Mouse (Mus musculus) forebrain, embryonic 10.5 days (tissue): Measurements from ENCODE around the gene Coro1c. TPM values are rescaled to one million over a fixed set of nuclear protein-coding genes. Genes with fewer than 3 reads are reported as not detected.

Experiments used
- DNase-seq: peaks from one replicate; pipeline ENCODE4 v3.0.0-alpha.2; 2017; ENCODE audit warnings: low spot score; ENCODE audit errors: extremely low spot score
- H3K27ac ChIP-seq: fragments of 300-500 bp; sonication (generic); 2 replicates; pipeline ENCODE4 v1.5.1; 2016; ENCODE audit warnings: mild to moderate bottlenecking
- H3K27me3 ChIP-seq: fragments of 300-500 bp; sonication (generic); 2 replicates; pipeline ENCODE4 v1.6.1; 2016; ENCODE audit warnings: mild to moderate bottlenecking; ENCODE audit not compliant: poor library complexity, severe bottlenecking
- H3K36me3 ChIP-seq: fragments of 300-500 bp; sonication (generic); replicated peaks from 2 replicates; pipeline ENCODE4 v1.6.1; 2016; ENCODE audit warnings: mild to moderate bottlenecking, moderate library complexity
- H3K4me1 ChIP-seq: fragments of 300-500 bp; sonication (generic); 2 replicates; pipeline ENCODE4 v1.6.1; 2016
- H3K4me3 ChIP-seq: fragments of 300-500 bp; sonication (generic); 2 replicates; pipeline ENCODE4 v1.5.1; 2016; ENCODE audit warnings: mild to moderate bottlenecking, moderate library complexity
- H3K9me3 ChIP-seq: fragments of 300-500 bp; sonication (generic); 2 replicates; pipeline ENCODE4 v1.6.1; 2016; ENCODE audit warnings: mild to moderate bottlenecking, moderate library complexity
- WGBS: fragments of 180-500 bp; shearing (Covaris S2); methylation state at CpG from one replicate; pipeline ENCODE4 v1.1.7; 2016; 5-methylcytosine and 5-hydroxymethylcytosine counted together
- polyA plus RNA-seq: library from polyadenylated mRNA; unstranded; fragments of >200 nt; fragmentation: Nextera tagmentation; extraction: Ambion mirVana; gene quantifications from 2 replicates; pipeline ENCODE4 v1.2.1, GENCODE M21; 2016

The Coro1c gene
- polyA plus RNA-seq, 1 experiment from 2014 or later: 209 TPM

GRCm38 (mm10) chr5:113918654-113919053, 10.1 kb upstream of the Coro1c start:
- Histone ChIP-seq H3K27ac (peak overlapping the region; percentile 54; the same call in 1 of the 2 replicates), H3K36me3 (no peaks in the 10 kb centered on the region), H3K4me3 (no peak overlapping the region), H3K27me3 (no peaks in the 10 kb centered on the region), H3K4me1 (peaks cover 31% of the 10 kb centered on the region), H3K9me3 (no peaks in the 10 kb centered on the region)
- WGBS: 76% methylated on average over 9 of the region's 9 CpGs
- DNase-seq: no peak

- Histone ChIP-seq H3K36me3 (no peaks in the 10 kb centered on the region; the same call in 1 of the 2 replicates), H3K4me3 (no peak overlapping the region), H3K27me3 (no peaks in the 10 kb centered on the region), H3K27ac (no peak overlapping the region), H3K9me3 (no peaks in the 10 kb centered on the region), H3K4me1 (peaks cover 52% of the 10 kb centered on the region)
- WGBS: 70% methylated on average over 6 of the region's 6 CpGs
- no peak for DNase-seq
Observed at GRCm38 (mm10) chr5:113910705-113911104, 2.1 kb upstream of the Coro1c start.

- Histone ChIP-seq H3K9me3 (no peaks in the 10 kb centered on the region), H3K27me3 (no peaks in the 10 kb centered on the region), H3K27ac (no peak overlapping the region), H3K4me1 (peaks cover 54% of the 10 kb centered on the region), H3K36me3 (no peaks in the 10 kb centered on the region; the same call in 1 of the 2 replicates), H3K4me3 (no peak overlapping the region)
- DNase-seq: no peak
- 34% methylated on average over 10 of the region's 10 CpGs for WGBS
Observed at GRCm38 (mm10) chr5:113910065-113910701, 1.6 kb upstream of the Coro1c start.

GRCm38 (mm10) chr5:113907786-113908567, 581 bp downstream of the Coro1c start:
- H3K4me3 ChIP-seq: peak overlapping the region; percentile 98
- no peaks in the 10 kb centered on the region; the same call in 1 of the 2 replicates for H3K36me3 ChIP-seq
- peak overlapping the region; percentile 98 for H3K27ac ChIP-seq
- under 1% methylated on average over 69 of the region's 69 CpGs for WGBS
- H3K9me3 ChIP-seq: no peaks in the 10 kb centered on the region
- no peaks in the 10 kb centered on the region for H3K27me3 ChIP-seq
- H3K4me1 ChIP-seq: peaks cover 75% of the 10 kb centered on the region
- DNase-seq: peak; percentile 69

GRCm38 (mm10) chr5:113906958-113907735, 1.4 kb downstream of the Coro1c start:
- Histone ChIP-seq H3K27me3 (no peaks in the 10 kb centered on the region), H3K36me3 (peaks cover 3% of the 10 kb centered on the region; the same call in 1 of the 2 replicates), H3K9me3 (no peaks in the 10 kb centered on the region), H3K27ac (peak overlapping the region; percentile 98), H3K4me1 (peaks cover 83% of the 10 kb centered on the region), H3K4me3 (peak overlapping the region; percentile 98)
- WGBS: 31% methylated on average over 17 of the region's 17 CpGs
- peak; percentile 43 for DNase-seq

- no peak for DNase-seq
- Histone ChIP-seq H3K4me3 (peak overlapping the region; percentile 98; the same call in 1 of the 2 replicates), H3K36me3 (peaks cover 3% of the 10 kb centered on the region; the same call in 1 of the 2 replicates), H3K9me3 (no peaks in the 10 kb centered on the region), H3K4me1 (peaks cover 89% of the 10 kb centered on the region), H3K27me3 (no peaks in the 10 kb centered on the region), H3K27ac (no peak overlapping the region)
- WGBS: 60% methylated on average over 4 of the region's 4 CpGs
Observed at GRCm38 (mm10) chr5:113904987-113905386, 3.6 kb downstream of the Coro1c start.

- H3K4me3 ChIP-seq: no peak overlapping the region
- H3K36me3 ChIP-seq: peaks cover 3% of the 10 kb centered on the region; the same call in 1 of the 2 replicates
- no peak for DNase-seq
- 0 out of 2 replicates have a peak overlapping the region, but pooled peaks have one; percentile 30 for H3K27ac ChIP-seq
- peaks cover 73% of the 10 kb centered on the region for H3K4me1 ChIP-seq
- H3K9me3 ChIP-seq: no peaks in the 10 kb centered on the region
- no peaks in the 10 kb centered on the region for H3K27me3 ChIP-seq
- 77% methylated on average over 5 of the region's 5 CpGs for WGBS
Observed at GRCm38 (mm10) chr5:113902983-113903382, 5.6 kb downstream of the Coro1c start.

GRCm38 (mm10) chr5:113902017-113902416, 6.5 kb downstream of the Coro1c start:
- DNase-seq: no peak
- H3K4me1 ChIP-seq: peaks cover 71% of the 10 kb centered on the region
- no peaks in the 10 kb centered on the region for H3K9me3 ChIP-seq
- H3K27me3 ChIP-seq: no peaks in the 10 kb centered on the region
- no peak overlapping the region for H3K27ac ChIP-seq
- H3K4me3 ChIP-seq: no peak overlapping the region
- 86% methylated on average over 6 of the region's 6 CpGs for WGBS
- H3K36me3 ChIP-seq: peaks cover 3% of the 10 kb centered on the region; the same call in 1 of the 2 replicates

GRCm38 (mm10) chr5:113901074-113901571, 7.4 kb downstream of the Coro1c start:
- Histone ChIP-seq H3K4me3 (no peak overlapping the region), H3K27me3 (no peaks in the 10 kb centered on the region), H3K9me3 (no peaks in the 10 kb centered on the region), H3K27ac (no peak overlapping the region), H3K4me1 (peaks cover 66% of the 10 kb centered on the region), H3K36me3 (peaks cover 3% of the 10 kb centered on the region; the same call in 1 of the 2 replicates)
- no peak for DNase-seq
- WGBS: 71% methylated on average over 8 of the region's 8 CpGs

GRCm38 (mm10) chr5:113899543-113899942, 9.0 kb downstream of the Coro1c start:
- Histone ChIP-seq H3K4me1 (peaks cover 56% of the 10 kb centered on the region), H3K9me3 (no peaks in the 10 kb centered on the region), H3K36me3 (peaks cover 8% of the 10 kb centered on the region), H3K27me3 (no peaks in the 10 kb centered on the region), H3K4me3 (no peak overlapping the region), H3K27ac (no peak overlapping the region)
- no peak for DNase-seq
- 93% methylated on average over 12 of the region's 12 CpGs for WGBS

- H3K9me3 ChIP-seq: no peaks in the 10 kb centered on the region
- no peak overlapping the region for H3K27ac ChIP-seq
- no peak overlapping the region for H3K4me3 ChIP-seq
- H3K27me3 ChIP-seq: no peaks in the 10 kb centered on the region
- 88% methylated on average over 7 of the region's 7 CpGs for WGBS
- peaks cover 39% of the 10 kb centered on the region for H3K4me1 ChIP-seq
- no peak for DNase-seq
- H3K36me3 ChIP-seq: peaks cover 16% of the 10 kb centered on the region
Observed at GRCm38 (mm10) chr5:113892005-113892404, 16.6 kb downstream of the Coro1c start.

- no peak for DNase-seq
- H3K4me3 ChIP-seq: no peak overlapping the region
- WGBS: 90% methylated on average over 18 of the region's 18 CpGs
- no peaks in the 10 kb centered on the region for H3K9me3 ChIP-seq
- no peaks in the 10 kb centered on the region for H3K27me3 ChIP-seq
- no peak overlapping the region for H3K27ac ChIP-seq
- peaks cover 40% of the 10 kb centered on the region for H3K4me1 ChIP-seq
- H3K36me3 ChIP-seq: peaks cover 16% of the 10 kb centered on the region
Observed at GRCm38 (mm10) chr5:113890874-113891273, 17.7 kb downstream of the Coro1c start.
